26 mouse cellular contexts compared by ENCODE assay signal in the genomic region with DNA sequence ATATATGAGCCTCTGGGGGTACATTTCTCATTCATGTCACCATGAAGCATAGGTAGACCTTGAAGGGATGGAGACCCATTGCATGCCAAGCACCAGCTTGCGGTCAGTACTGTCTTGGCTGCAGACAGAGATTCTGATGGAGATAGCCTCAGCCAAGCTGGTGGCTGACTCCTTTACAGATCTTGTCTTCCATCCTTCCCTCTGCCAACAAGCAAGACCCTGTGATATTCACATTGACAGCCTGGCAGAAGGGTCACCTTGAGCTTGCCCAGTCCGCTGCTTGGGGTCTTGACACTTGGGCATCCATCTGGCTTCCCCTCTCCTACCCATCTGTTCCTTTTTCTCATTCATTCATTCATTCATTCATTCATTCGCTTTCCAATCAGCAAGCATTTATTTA.
DNase-seq lines count a peak whose midpoint lies in the region; ATAC-seq and TF ChIP-seq lines count a peak whose summit lies in the region.
"Had no signal": no experiment of that assay in that cellular context is flagged by ENCODE, and none has a peak within 500 bp of the region (broad histone marks: within the 10 kb centered on the region; RNA-seq: fewer than 3 reads in every experiment).

No protein-coding gene starts in this region.

- H3K4me1 ChIP-seq in midbrain, postnatal 0 days (ENCODE audit: insufficient read depth, low read length), result peaks cover 6% of the 10 kb centered on the region; the same call in 1 of the 2 replicates
- H3K4me1 ChIP-seq in midbrain, embryonic 13.5 days (replicated peaks), result no peaks in the 10 kb centered on the region
- H3K4me1 ChIP-seq: embryonic facial prominence, embryonic 10.5 days; forebrain, embryonic 12.5 days; heart, embryonic 13.5 days had no signal

- H3K36me3 ChIP-seq in midbrain, postnatal 0 days (ENCODE audit: insufficient read depth, low read length), result no peaks in the 10 kb centered on the region
- no peaks in the 10 kb centered on the region for H3K36me3 ChIP-seq in midbrain, embryonic 13.5 days
- H3K36me3 ChIP-seq: embryonic facial prominence, embryonic 10.5 days; embryonic facial prominence, embryonic 13.5 days; forebrain, embryonic 12.5 days; forebrain, embryonic 15.5 days; heart, embryonic 10.5 days; heart, embryonic 13.5 days; hindbrain, embryonic 12.5 days had no signal

- ATAC-seq in midbrain, postnatal 0 days (ENCODE audit: low FRiP score), result no peak
- no peak for ATAC-seq in midbrain, embryonic 13.5 days
- ATAC-seq: activated CD4-positive, CD25-positive, alpha-beta regulatory T cell, adult 4 months; forebrain, embryonic 15.5 days; hindbrain, embryonic 16.5 days; inflammation-experienced regulatory T-cells, adult 6 months had no signal

- DNase-seq in cerebellum, adult 9-11 months, result peak; percentile 34
- DNase-seq in cerebellum, postnatal 36 days, result no peak
- DNase-seq in heart, adult 11 months, result peak; percentile 78
- no peak for DNase-seq in heart, postnatal 10 days
- DNase-seq in left cerebral cortex, postnatal 4 days, result peak; percentile 72
- no peak for DNase-seq in left cerebral cortex, adult 11 months (ENCODE audit: low spot score)
- DNase-seq in midbrain, postnatal 0 days (ENCODE audit: low spot score), result peak; percentile 44
- DNase-seq: adrenal gland, adult 8-10 months; adrenal gland, postnatal 25 days; cerebellum, adult 11-12 months; cerebellum, postnatal 25 days; embryo, embryonic 11 days; gastrocnemius, postnatal 25 days; heart, adult 2 months had no signal

- intact Hi-C loops in heart, postnatal 10 days (cut with DNase I), result no loop called here
- intact Hi-C loops in left cerebral cortex, postnatal 4 days (cut with DNase I), result no loop called here

- H3K4me2 ChIP-seq in midbrain, postnatal 0 days (ENCODE audit: low read depth, low read length, poor library complexity, severe bottlenecking), result no peak overlapping the region
- H3K4me2 ChIP-seq in midbrain, embryonic 13.5 days (replicated peaks), result no peak overlapping the region
- H3K4me2 ChIP-seq: embryonic facial prominence, embryonic 13.5 days; forebrain, embryonic 12.5 days; forebrain, embryonic 15.5 days; heart, embryonic 13.5 days; hindbrain, embryonic 12.5 days had no signal

- H3K27ac ChIP-seq in midbrain, postnatal 0 days (ENCODE audit: low read depth, low read length), result no peak overlapping the region
- no peak overlapping the region for H3K27ac ChIP-seq in midbrain, embryonic 13.5 days
- H3K27ac ChIP-seq: embryonic facial prominence, embryonic 10.5 days; embryonic facial prominence, embryonic 13.5 days; forebrain, embryonic 12.5 days; forebrain, embryonic 15.5 days; heart, adult 2 months; heart, embryonic 10.5 days; heart, embryonic 13.5 days; hindbrain, embryonic 12.5 days had no signal

- H3K4me3 ChIP-seq in midbrain, postnatal 0 days (ENCODE audit: low read depth, low read length), result no peak overlapping the region
- no peak overlapping the region for H3K4me3 ChIP-seq in midbrain, embryonic 13.5 days (replicated peaks)
- H3K4me3 ChIP-seq: embryonic facial prominence, embryonic 10.5 days; embryonic facial prominence, embryonic 13.5 days; erythroblast, embryonic 14.5 days; forebrain, embryonic 12.5 days; forebrain, embryonic 15.5 days; heart, adult 2 months; heart, embryonic 10.5 days; heart, embryonic 13.5 days; hindbrain, embryonic 12.5 days had no signal

- H3K9me3 ChIP-seq in midbrain, postnatal 0 days (ENCODE audit: low read length), result no peaks in the 10 kb centered on the region
- H3K9me3 ChIP-seq in midbrain, embryonic 13.5 days, result no peaks in the 10 kb centered on the region
- H3K9me3 ChIP-seq: embryonic facial prominence, embryonic 10.5 days; embryonic facial prominence, embryonic 13.5 days; forebrain, embryonic 12.5 days; forebrain, embryonic 15.5 days; heart, embryonic 10.5 days; heart, embryonic 13.5 days; hindbrain, embryonic 12.5 days had no signal

- H3K9ac ChIP-seq in midbrain, postnatal 0 days (replicated peaks; ENCODE audit: low read length, poor library complexity, severe bottlenecking), result no peak overlapping the region
- H3K9ac ChIP-seq in midbrain, embryonic 13.5 days (replicated peaks), result no peak overlapping the region
- H3K9ac ChIP-seq: embryonic facial prominence, embryonic 13.5 days; forebrain, embryonic 12.5 days; forebrain, embryonic 15.5 days; heart, embryonic 13.5 days; hindbrain, embryonic 12.5 days had no signal

- WGBS in midbrain, postnatal 0 days, result 96% methylated on average over 3 of the region's 3 CpGs
- 94% methylated on average over 3 of the region's 3 CpGs for WGBS in midbrain, embryonic 13.5 days

- no peak for TF ChIP-seq CTCF in midbrain, postnatal 0 days (IDR thresholded peaks at IDR 0.05)

- no peaks in the 10 kb centered on the region for H3K27me3 ChIP-seq in midbrain, postnatal 0 days (ENCODE audit: insufficient read depth, low read length)
- no peaks in the 10 kb centered on the region for H3K27me3 ChIP-seq in midbrain, embryonic 13.5 days
- H3K27me3 ChIP-seq: embryonic facial prominence, embryonic 13.5 days; forebrain, embryonic 12.5 days; forebrain, embryonic 15.5 days; heart, embryonic 13.5 days; hindbrain, embryonic 12.5 days had no signal

Comparison
In these comparisons a context has a peak if more than half of its experiments do, and no peak if none do; other contexts are left out.
1. DNase-seq: peak in cerebellum, adult 9-11 months (single experiment), heart, adult 11 months (single experiment), left cerebral cortex, postnatal 4 days (single experiment) and midbrain, postnatal 0 days (single experiment); none in cerebellum, postnatal 36 days (0 of 2), heart, postnatal 10 days (0 of 2) and left cerebral cortex, adult 11 months (single experiment).